Mouse (Mus musculus) intestine, postnatal 0 days (tissue): Measurements from ENCODE around the gene Becn1. TPM values are rescaled to one million over a fixed set of nuclear protein-coding genes. Genes with fewer than 3 reads are reported as not detected.

Source experiments
- ATAC-seq: fragments of 200-750 bp; cut with Nextera tagmentation; 2 replicates; pipeline ENCODE4 v1.8.0; 2017; ENCODE audit warnings: mild to moderate bottlenecking, moderate TSS enrichment, moderate library complexity
- H3K27ac ChIP-seq: fragments of 300-500 bp; sonication (generic); 2 replicates; pipeline ENCODE4 v1.5.1; 2014; ENCODE audit warnings: mild to moderate bottlenecking, low read depth, low read length, moderate library complexity
- H3K27me3 ChIP-seq: fragments of 300-500 bp; sonication (generic); replicated peaks from 2 replicates; pipeline ENCODE4 v1.6.1; 2014; ENCODE audit warnings: low read length, mixed read lengths; ENCODE audit not compliant: control insufficient read depth, insufficient read depth
- H3K36me3 ChIP-seq: fragments of 300-500 bp; sonication (generic); 2 replicates; pipeline ENCODE4 v1.6.1; 2014; ENCODE audit warnings: mild to moderate bottlenecking, moderate library complexity; ENCODE audit not compliant: control insufficient read depth, insufficient read depth
- H3K4me1 ChIP-seq: fragments of 300-500 bp; sonication (generic); replicated peaks from 2 replicates; pipeline ENCODE4 v1.6.1; 2014; ENCODE audit warnings: antibody characterized with exemption, low read length, mixed read lengths; ENCODE audit not compliant: control insufficient read depth, insufficient read depth
- H3K4me2 ChIP-seq: fragments of 300-500 bp; sonication (generic); replicated peaks from 2 replicates; pipeline ENCODE4 v1.6.1; 2014; ENCODE audit warnings: low read depth, mild to moderate bottlenecking, moderate library complexity
- H3K4me3 ChIP-seq: fragments of 300-500 bp; sonication (generic); 2 replicates; pipeline ENCODE4 v1.5.1; 2014; ENCODE audit warnings: low read depth, low read length
- H3K9ac ChIP-seq: fragments of 300-500 bp; sonication (generic); 2 replicates; pipeline ENCODE4 v1.6.1; 2014; ENCODE audit warnings: mild to moderate bottlenecking, low read depth, low read length
- H3K9me3 ChIP-seq: fragments of 300-500 bp; sonication (generic); 2 replicates; pipeline ENCODE4 v1.6.1; 2016; ENCODE audit warnings: mixed run types; ENCODE audit not compliant: control insufficient read depth
- CTCF ChIP-seq: sonication (generic); IDR thresholded peaks from 2 replicates; pipeline ENCODE4 v1.5.1; 2016; ENCODE audit warnings: low read depth, mild to moderate bottlenecking, control low read depth, antibody characterized with exemption, moderate library complexity
- WGBS: fragments of 180-500 bp; shearing (Covaris S2); extraction: QIAGEN DNeasy Blood & Tissue Kit; methylation state at CpG from one replicate; pipeline ENCODE4 v1.1.7; 2014; 5-methylcytosine and 5-hydroxymethylcytosine counted together
- polyA plus RNA-seq: library from polyadenylated mRNA; unstranded; fragments of >200 nt; fragmentation: Nextera tagmentation; extraction: Ambion mirVana; gene quantifications from 2 replicates; pipeline ENCODE4 v1.2.1, GENCODE M21; 2015

The Becn1 gene
- polyA plus RNA-seq, 1 experiment from 2014 or later: 117 TPM

- H3K4me3 ChIP-seq: no peak overlapping the region
- no peak for ATAC-seq
- H3K27me3 ChIP-seq: no peaks in the 10 kb centered on the region; the same call in 1 of the 2 replicates
- 0 out of 2 replicates have a peak, but pooled peaks cover 4% of the 10 kb centered on the region for H3K4me1 ChIP-seq
- H3K9me3 ChIP-seq: no peaks in the 10 kb centered on the region
- no peak overlapping the region for H3K9ac ChIP-seq
- H3K36me3 ChIP-seq: no peaks in the 10 kb centered on the region
- no peak for TF ChIP-seq CTCF
- WGBS: 51% methylated on average over 2 of the region's 2 CpGs
- no peak overlapping the region for H3K4me2 ChIP-seq
- no peak overlapping the region for H3K27ac ChIP-seq
Observed at GRCm38 (mm10) chr11:101251031-101251430, 51.1 kb downstream of the Becn1 start.

DNA sequence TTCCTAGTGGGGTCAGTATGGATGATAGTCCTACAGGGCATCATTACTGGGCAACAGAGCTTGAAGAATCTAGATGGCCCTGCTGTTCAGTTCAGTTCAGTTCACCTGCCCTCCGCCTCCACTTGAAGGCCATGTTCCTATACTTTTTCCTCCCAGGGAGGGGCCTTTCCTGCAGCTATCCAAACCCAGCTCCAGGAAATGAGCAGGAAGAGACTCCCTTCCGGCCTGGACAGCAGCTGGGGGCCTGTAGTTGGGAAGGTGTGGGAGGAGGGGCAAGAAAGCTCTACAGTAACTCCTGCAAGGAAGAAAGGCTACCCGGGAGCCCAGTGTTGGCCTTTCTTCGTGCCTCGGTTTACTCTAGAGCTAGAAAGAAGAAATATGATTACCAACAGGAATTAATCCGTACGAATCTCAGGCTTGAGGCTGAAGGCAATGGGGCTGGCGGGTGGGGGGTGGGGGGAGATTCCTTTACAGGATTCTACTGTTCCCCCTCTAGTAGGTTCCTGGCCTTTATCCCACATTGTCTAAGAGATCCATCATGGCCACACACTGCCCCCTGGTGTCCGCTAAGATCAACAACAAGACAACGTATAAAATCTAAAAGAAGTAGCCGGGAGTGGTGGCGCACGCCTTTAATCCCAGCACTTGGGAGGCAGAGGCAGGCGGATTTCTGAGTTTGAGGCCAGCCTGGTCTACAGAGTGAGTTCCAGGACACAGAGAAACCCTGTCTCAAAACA, 53.7 kb downstream of the Becn1 start:
- H3K36me3 ChIP-seq: no peaks in the 10 kb centered on the region
- 0 out of 2 replicates have a peak, but pooled peaks have one; percentile 6 for ATAC-seq
- no peak overlapping the region for H3K4me3 ChIP-seq
- H3K9ac ChIP-seq: no peak overlapping the region
- H3K9me3 ChIP-seq: no peaks in the 10 kb centered on the region
- H3K27me3 ChIP-seq: no peaks in the 10 kb centered on the region; the same call in 1 of the 2 replicates
- H3K4me2 ChIP-seq: peak overlapping the region; percentile 91; the same call in 1 of the 2 replicates
- H3K27ac ChIP-seq: no peak overlapping the region
- 0 out of 2 replicates have a peak, but pooled peaks cover 4% of the 10 kb centered on the region for H3K4me1 ChIP-seq
- WGBS: 33% methylated on average over 14 of the region's 14 CpGs
- TF ChIP-seq CTCF: peak; percentile 81

DNA sequence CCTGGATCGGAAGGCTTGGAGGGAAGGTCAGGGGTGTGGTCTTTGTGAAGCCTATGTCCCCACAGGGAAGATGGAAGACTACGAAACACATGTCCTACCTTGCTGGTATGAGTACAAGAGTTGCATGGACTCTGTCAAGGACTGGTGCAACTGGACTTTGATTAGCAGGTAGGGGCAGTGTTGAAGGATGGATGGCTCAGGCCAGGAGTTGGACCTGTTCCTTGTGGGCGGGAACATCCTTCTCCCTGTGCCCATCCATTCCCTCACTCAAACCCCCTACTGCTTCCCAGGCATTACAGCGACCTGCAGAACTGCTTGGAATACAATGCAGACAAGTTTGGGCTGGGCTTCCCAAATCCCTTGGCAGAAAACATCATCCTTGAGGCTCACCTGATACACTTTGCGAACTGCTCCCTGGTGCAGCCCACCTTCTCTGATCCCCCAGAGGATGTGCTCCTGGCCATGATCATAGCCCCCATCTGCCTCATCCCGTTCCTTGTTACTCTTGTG, 54.5 kb downstream of the Becn1 start:
- no peak for TF ChIP-seq CTCF
- no peak overlapping the region for H3K9ac ChIP-seq
- no peak for ATAC-seq
- 0 out of 2 replicates have a peak, but pooled peaks cover under 1% of the 10 kb centered on the region for H3K4me1 ChIP-seq
- H3K36me3 ChIP-seq: no peaks in the 10 kb centered on the region
- no peaks in the 10 kb centered on the region; the same call in 1 of the 2 replicates for H3K27me3 ChIP-seq
- peak overlapping the region; percentile 68; the same call in 1 of the 2 replicates for H3K27ac ChIP-seq
- 83% methylated on average over 6 of the region's 6 CpGs for WGBS
- no peaks in the 10 kb centered on the region for H3K9me3 ChIP-seq
- peak overlapping the region; percentile 91 for H3K4me2 ChIP-seq
- peak overlapping the region; percentile 62; the same call in 1 of the 2 replicates for H3K4me3 ChIP-seq

GRCm38 (mm10) chr11:101246702-101247012, 55.4 kb downstream of the Becn1 start:
- Histone ChIP-seq H3K4me2 (peak overlapping the region; percentile 91), H3K4me3 (peak overlapping the region; percentile 62), H3K4me1 (no peaks in the 10 kb centered on the region), H3K9me3 (no peaks in the 10 kb centered on the region), H3K9ac (peak overlapping the region; percentile 66), H3K36me3 (no peaks in the 10 kb centered on the region), H3K27ac (peak overlapping the region; percentile 68), H3K27me3 (no peaks in the 10 kb centered on the region; the same call in 1 of the 2 replicates)
- no peak for TF ChIP-seq CTCF
- no peak for ATAC-seq
- 22% methylated on average over 7 of the region's 7 CpGs for WGBS

DNA sequence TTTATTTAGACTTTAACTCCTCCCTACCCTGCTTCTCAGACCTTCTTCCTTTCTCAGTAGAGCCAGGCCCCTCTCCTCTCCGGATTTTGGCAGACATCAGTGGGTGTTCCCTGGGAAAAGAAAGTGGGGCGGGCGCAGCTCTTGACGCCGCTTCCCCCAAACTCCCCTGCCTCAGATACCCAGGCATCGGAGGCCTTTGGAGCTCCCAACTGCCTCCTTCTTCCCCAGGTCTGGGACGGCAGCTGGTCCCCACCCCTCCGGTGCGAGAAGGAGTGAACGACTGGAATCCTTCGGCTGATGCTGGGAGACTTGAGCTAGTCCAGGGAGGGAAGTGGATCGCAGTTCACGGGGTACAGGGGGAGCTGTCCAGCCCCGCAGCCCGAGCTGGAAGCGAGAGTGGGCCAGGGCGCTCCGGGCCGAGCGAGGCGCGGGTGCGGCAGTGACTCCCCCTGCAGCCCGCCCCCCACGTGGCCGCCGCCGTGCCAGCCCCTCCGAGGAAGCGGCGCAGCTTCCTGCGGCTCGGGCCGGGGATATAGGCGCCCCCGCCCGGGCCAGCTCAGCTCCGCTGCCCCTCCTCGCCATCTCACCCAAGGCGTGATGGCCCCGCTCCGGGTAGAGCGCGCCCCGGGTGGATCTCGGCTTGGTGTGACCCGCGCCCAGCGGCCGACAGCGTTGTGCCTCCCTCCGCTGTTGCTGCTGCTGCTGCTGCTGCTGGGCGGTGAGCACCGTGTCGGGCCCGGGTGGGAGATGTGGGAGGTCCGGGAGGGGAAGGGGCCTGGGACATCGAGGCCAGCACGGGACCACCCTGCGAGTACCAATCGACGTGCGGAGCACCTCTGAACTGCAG, 56.0 kb downstream of the Becn1 start, which contains the start of gene Ramp2:
Ramp2 (plus strand) TSS at position 174 of the 847 bp plus-strand sequence.
- Histone ChIP-seq H3K4me1 (no peaks in the 10 kb centered on the region), H3K4me2 (peak within 1 kb of the TSS; percentile 91), H3K36me3 (no peaks in the 10 kb centered on the region), H3K27ac (peak within 1 kb of the TSS; percentile 68), H3K27me3 (no peaks in the 10 kb centered on the region; the same call in 1 of the 2 replicates), H3K9ac (peak within 1 kb of the TSS; percentile 66), H3K9me3 (no peaks in the 10 kb centered on the region), H3K4me3 (peak within 1 kb of the TSS; percentile 62)
- no peak; the same call in none of the 2 replicates for TF ChIP-seq CTCF
- ATAC-seq: peak; percentile 34; the same call in 1 of the 2 replicates
- 2% methylated on average over 61 of the region's 63 CpGs for WGBS
